Mouse (Mus musculus) R1 (cell line): ENCODE results near the gene Gls.

Experiments
- DNase-seq: peaks from one replicate; pipeline ENCODE4 v3.0.0-alpha.2; 2018; ENCODE audit warnings: low read depth, low spot score

Gene Gls

GRCm38 (mm10) chr1:52248899-52249556 lies 16.0 kb upstream of the Gls start:
- DNase-seq: no peak

GRCm38 (mm10) chr1:52242270-52242669 lies 9.2 kb upstream of the Gls start:
- no peak for DNase-seq

- DNase-seq: no peak
Measured at GRCm38 (mm10) chr1:52232766-52233140, 279 bp downstream of the Gls start.

GRCm38 (mm10) chr1:52231939-52232765 lies 880 bp downstream of the Gls start:
- DNase-seq: peak; percentile 67

GRCm38 (mm10) chr1:52230404-52230803 lies 2.6 kb downstream of the Gls start:
- no peak for DNase-seq

GRCm38 (mm10) chr1:52228178-52228577 lies 4.9 kb downstream of the Gls start:
- peak; percentile 9 for DNase-seq

- no peak for DNase-seq
Measured at GRCm38 (mm10) chr1:52226416-52226815, 6.6 kb downstream of the Gls start.

GRCm38 (mm10) chr1:52216766-52217165 lies 16.3 kb downstream of the Gls start:
- DNase-seq: peak; percentile 65

GRCm38 (mm10) chr1:52182992-52183391 lies 50.0 kb downstream of the Gls start:
- DNase-seq: no peak

GRCm38 (mm10) chr1:52181994-52182393 lies 51.0 kb downstream of the Gls start:
- DNase-seq: no peak

- no peak for DNase-seq
Measured at GRCm38 (mm10) chr1:52179939-52180568, 53.0 kb downstream of the Gls start.

GRCm38 (mm10) chr1:52176999-52177398 lies 56.0 kb downstream of the Gls start:
- no peak for DNase-seq

GRCm38 (mm10) chr1:52175983-52176382 lies 57.0 kb downstream of the Gls start:
- DNase-seq: no peak

GRCm38 (mm10) chr1:52175321-52175720 lies 57.7 kb downstream of the Gls start:
- no peak for DNase-seq

GRCm38 (mm10) chr1:52171271-52171670 lies 61.8 kb downstream of the Gls start:
- DNase-seq: no peak

- DNase-seq: no peak
Measured at GRCm38 (mm10) chr1:52170747-52171146, 62.3 kb downstream of the Gls start.

- peak; percentile 65 for DNase-seq
Measured at GRCm38 (mm10) chr1:52170057-52170456, 63.0 kb downstream of the Gls start.

- DNase-seq: no peak
Measured at GRCm38 (mm10) chr1:52166652-52167220, 66.3 kb downstream of the Gls start.

- no peak for DNase-seq
Measured at GRCm38 (mm10) chr1:52163707-52164457, 69.2 kb downstream of the Gls start.

GRCm38 (mm10) chr1:52161151-52161550 lies 71.9 kb downstream of the Gls start:
- DNase-seq: no peak
